Mouse (Mus musculus): ENCODE measurements around the gene Paqr5.

DNA sequence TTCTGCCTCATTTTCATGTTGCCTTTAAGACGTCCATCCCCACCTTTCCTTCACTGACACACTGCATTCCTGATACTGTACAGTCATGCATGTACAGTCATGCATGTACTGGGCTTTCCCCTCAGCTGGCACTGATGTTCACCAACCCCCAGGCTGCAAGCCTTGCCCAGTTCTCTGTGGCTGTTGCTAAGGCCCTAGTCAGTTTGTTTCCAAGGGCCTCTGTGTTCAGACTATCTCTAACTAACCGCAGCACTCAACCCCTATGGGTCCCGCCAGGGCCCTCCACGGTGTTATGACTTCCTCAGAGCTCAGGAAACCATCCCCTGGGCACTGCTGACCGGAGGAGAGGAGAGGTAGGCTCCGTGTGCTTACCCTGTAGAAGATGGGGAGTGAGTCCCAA is 63.3 kb downstream of the Paqr5 start:
- TF ChIP-seq POLR2A (IDR thresholded peaks at IDR 0.05; ENCODE audit: borderline replicate concordance, extremely low read depth, insufficient read depth, insufficient read length, poor library complexity, severe bottlenecking) (no peak), CTCF (IDR thresholded peaks at IDR 0.05; ENCODE audit: borderline replicate concordance, extremely low read depth, insufficient read depth, insufficient read length) (no peak)
